Mouse (Mus musculus): ENCODE results near the gene Wnt5a. TPM values are rescaled to one million over a fixed set of nuclear protein-coding genes. Genes with fewer than 3 reads are reported as not detected.

The Wnt5a gene
- polyA plus RNA-seq, 1 experiment: not detected

DNA sequence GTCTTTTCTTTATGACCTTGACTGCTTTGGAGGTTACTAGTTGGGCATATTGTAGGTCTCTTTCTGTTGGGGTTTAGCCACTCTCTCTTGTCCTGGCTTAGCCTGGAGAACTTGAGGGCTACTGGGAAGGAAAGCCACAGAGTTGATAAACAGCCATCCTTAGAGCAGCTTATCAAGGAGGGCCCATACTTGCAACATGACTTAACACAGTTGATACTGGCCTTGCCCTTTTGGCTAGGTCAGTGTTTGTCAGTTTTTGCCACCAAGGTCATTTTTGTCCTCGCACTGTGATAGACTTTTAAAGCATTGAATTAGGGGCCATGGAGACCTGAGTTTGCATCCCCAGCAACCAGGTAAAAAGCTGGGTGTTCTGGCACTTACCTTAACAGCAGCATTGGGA, 23.7 kb upstream of the Wnt5a start:
- TF ChIP-seq TAL1 (IDR thresholded peaks at IDR 0.05; ENCODE audit: low read length) (no peak), GATA1 (IDR thresholded peaks at IDR 0.05; ENCODE audit: low read length) (no peak)
- Histone ChIP-seq H3K4me3 (replicated peaks) (no peak overlapping the region), H3K27me3 (ENCODE audit: control insufficient read depth) (no peaks in the 10 kb centered on the region), H3K4me1 (ENCODE audit: control insufficient read depth) (no peaks in the 10 kb centered on the region), H3K36me3 (ENCODE audit: control insufficient read depth) (no peaks in the 10 kb centered on the region), H3K9me3 (ENCODE audit: control insufficient read depth, low read length) (no peaks in the 10 kb centered on the region)

DNA sequence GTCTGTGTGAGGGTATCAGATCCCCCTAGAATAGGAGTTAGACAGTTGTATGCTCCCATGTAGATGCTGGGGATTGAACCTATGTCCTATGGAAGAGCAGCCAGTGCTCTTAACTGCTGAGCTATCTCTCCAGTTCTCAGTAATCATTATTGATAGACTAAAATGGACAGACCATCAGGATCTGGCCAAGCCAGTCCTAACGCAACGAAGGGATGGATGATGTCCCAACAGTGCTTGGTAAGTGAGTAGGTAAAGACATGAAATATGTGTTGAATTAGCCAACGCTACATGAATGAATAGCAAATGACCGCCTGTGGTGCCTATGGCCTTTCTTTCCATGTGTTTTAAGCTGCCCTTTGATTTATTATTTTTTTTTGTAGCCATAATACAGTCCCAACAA, 10.7 kb upstream of the Wnt5a start:
- Histone ChIP-seq H3K4me3 (replicated peaks) (no peak overlapping the region), H3K27me3 (ENCODE audit: control insufficient read depth) (no peaks in the 10 kb centered on the region), H3K4me1 (ENCODE audit: control insufficient read depth) (no peaks in the 10 kb centered on the region), H3K36me3 (ENCODE audit: control insufficient read depth) (no peaks in the 10 kb centered on the region), H3K9me3 (ENCODE audit: control insufficient read depth, low read length) (no peaks in the 10 kb centered on the region)
- no peak for TF ChIP-seq GATA1 (IDR thresholded peaks at IDR 0.05; ENCODE audit: low read length)
- TF ChIP-seq TAL1 (IDR thresholded peaks at IDR 0.05; ENCODE audit: low read length): no peak

DNA sequence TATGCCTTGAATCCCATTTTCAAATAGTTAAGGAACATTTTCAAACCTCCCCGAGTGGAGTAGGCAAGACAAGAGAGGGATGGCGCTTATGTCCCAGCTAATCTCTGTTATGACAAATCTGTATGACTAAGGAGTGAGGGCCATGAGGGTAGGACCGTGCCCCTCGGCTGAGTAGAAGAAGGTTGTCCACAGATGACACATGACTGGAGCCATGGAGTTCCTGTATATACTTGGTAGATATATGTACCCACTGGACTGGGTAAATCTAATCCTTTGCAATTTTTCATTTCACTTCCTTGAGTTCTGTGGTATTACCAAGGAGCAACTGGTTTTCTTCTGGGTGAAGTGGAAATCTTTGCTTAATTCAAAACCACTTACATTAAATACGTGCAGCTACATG, 10.3 kb upstream of the Wnt5a start:
- H3K4me1 ChIP-seq (ENCODE audit: control insufficient read depth): no peaks in the 10 kb centered on the region
- H3K9me3 ChIP-seq (ENCODE audit: control insufficient read depth, low read length): no peaks in the 10 kb centered on the region
- H3K4me3 ChIP-seq (replicated peaks): no peak overlapping the region
- TF ChIP-seq TAL1 (IDR thresholded peaks at IDR 0.05; ENCODE audit: low read length) (no peak), GATA1 (IDR thresholded peaks at IDR 0.05; ENCODE audit: low read length) (no peak)
- H3K36me3 ChIP-seq (ENCODE audit: control insufficient read depth): no peaks in the 10 kb centered on the region
- no peaks in the 10 kb centered on the region for H3K27me3 ChIP-seq (ENCODE audit: control insufficient read depth)

DNA sequence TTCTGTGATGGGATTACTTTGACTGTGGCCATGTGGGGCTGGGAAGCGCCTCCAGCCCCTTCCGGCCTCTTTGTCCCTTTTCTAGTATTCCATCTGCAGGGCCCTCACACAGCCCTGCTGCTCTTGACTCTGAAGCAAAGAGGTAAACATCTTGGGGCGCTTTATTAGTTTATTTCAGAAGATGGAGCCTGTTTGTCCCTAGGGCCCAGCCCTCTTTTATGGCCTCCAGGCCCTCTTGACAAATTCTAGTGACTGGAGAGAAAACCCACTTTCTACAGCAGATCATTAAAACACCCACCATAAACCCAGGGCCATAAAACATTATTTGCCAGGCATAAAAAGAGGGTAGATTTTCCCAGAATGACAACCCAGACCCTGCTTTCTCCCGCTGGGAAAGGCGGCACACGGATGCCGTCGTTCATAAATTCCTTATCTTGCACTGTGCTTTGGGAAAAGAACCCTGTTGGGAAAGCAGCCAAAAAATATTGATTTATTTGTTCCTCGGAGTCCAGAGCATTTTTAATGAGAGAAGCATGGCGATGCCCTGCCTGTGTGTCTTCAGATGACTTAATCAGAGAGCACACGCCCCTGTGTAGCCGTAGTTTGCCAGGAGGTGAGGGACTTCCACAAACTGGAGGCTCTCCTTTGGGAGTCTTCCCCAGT, 3.2 kb upstream of the Wnt5a start:
- TF ChIP-seq TAL1 (IDR thresholded peaks at IDR 0.05; ENCODE audit: low read length) (no peak), GATA1 (IDR thresholded peaks at IDR 0.05; ENCODE audit: low read length) (no peak)
- Histone ChIP-seq H3K27me3 (ENCODE audit: control insufficient read depth) (peaks cover 38% of the 10 kb centered on the region), H3K9me3 (ENCODE audit: control insufficient read depth, low read length) (no peaks in the 10 kb centered on the region), H3K36me3 (ENCODE audit: control insufficient read depth) (no peaks in the 10 kb centered on the region), H3K4me3 (replicated peaks) (no peak overlapping the region), H3K4me1 (ENCODE audit: control insufficient read depth) (no peaks in the 10 kb centered on the region)

DNA sequence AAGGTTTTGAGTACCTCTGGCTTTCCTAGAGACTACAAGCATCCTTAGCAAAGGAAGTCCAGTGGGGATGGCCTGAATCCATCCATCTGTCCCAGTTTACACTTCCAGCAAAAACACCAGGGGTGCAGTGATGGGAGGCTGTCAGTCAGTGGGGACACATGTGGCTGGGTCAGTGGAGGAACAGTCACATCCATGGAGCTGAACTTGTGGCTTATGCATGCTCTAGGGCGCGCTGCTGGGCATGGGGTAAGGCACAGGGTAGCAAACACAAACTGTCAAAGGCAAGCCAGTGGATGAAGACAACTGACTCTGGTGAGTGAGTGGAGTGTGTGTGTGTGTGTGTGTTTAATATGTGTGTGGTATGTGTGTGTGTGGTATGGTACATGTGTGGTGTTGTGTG, 1.3 kb upstream of the Wnt5a start:
- H3K9me3 ChIP-seq (ENCODE audit: control insufficient read depth, low read length): no peaks in the 10 kb centered on the region
- H3K27me3 ChIP-seq (ENCODE audit: control insufficient read depth): peaks cover 57% of the 10 kb centered on the region
- H3K4me3 ChIP-seq (replicated peaks): no peak overlapping the region
- no peaks in the 10 kb centered on the region for H3K36me3 ChIP-seq (ENCODE audit: control insufficient read depth)
- no peaks in the 10 kb centered on the region for H3K4me1 ChIP-seq (ENCODE audit: control insufficient read depth)
- TF ChIP-seq TAL1 (IDR thresholded peaks at IDR 0.05; ENCODE audit: low read length) (no peak), GATA1 (IDR thresholded peaks at IDR 0.05; ENCODE audit: low read length) (no peak)

DNA sequence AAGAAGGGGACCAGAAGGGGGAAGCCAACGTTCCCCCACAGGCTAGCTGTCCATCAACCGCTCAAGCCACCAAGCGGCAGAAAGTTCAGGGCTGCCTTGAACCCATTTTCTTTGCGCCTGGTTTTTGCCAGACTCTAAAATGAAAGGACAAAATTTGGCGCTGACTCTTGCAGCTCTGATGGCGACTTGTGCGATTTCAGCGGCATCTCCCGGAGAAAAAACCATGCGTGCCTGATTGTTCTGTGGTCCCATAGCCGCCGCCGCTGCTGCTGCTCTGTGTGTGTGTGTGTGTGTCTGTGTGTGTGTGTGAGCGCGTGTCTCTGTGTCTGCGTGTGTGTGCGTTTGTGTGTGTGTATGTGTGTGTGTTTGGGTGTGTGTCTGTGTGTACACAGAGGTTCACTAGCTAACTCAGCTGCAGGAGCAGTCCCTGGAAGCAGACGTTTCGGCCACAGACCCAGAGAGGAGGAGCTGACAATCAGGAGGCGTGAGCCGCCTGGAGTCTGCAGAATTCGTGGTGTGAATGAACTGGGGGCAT, 568 bp downstream of the Wnt5a start:
- H3K4me3 ChIP-seq (replicated peaks): peak overlapping the region; percentile 30
- H3K36me3 ChIP-seq (ENCODE audit: control insufficient read depth): no peaks in the 10 kb centered on the region
- no peaks in the 10 kb centered on the region for H3K9me3 ChIP-seq (ENCODE audit: control insufficient read depth, low read length)
- no peak for TF ChIP-seq TAL1 (IDR thresholded peaks at IDR 0.05; ENCODE audit: low read length)
- H3K4me1 ChIP-seq (ENCODE audit: control insufficient read depth): no peaks in the 10 kb centered on the region
- H3K27me3 ChIP-seq (ENCODE audit: control insufficient read depth): peaks cover 76% of the 10 kb centered on the region

DNA sequence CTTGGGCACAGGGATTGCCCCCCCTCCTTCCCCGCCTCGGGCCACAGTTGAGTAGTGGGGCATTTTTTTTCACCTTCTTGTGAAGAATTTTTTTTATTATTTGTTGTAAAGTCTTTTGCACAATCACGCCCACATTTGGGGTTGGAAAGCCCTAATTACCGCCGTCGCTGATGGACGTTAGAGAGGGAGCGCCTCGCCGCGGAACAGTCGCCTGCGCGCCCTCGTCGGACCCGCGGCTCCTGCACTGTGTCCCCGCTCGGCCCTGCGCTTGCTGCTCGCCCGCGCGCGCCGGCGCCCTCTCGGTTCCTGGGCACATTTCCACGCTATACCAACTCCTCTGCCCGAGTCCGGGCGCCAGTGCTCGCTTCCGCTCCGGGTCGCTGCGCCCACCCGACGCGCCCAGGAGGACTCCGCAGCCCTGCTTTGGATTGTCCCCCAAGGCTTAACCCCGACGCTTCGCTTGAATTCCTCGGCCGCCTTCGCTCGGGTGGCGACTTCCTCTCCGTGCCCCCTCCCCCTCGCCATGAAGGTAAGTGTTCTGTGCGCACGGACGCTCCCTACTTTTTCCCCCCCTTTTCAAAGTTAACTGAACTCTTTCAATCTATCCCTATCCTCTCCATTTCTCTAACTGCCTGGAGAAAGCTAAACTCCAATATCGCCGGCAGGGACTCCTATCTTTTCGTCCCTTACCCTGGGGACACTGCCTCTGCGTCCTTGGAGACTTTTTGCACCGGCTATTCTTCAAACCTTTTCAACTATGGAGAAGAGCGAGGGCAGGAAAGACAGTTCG, 1.2 kb downstream of the Wnt5a start:
- Histone ChIP-seq H3K4me3 (replicated peaks) (peak overlapping the region; percentile 12), H3K36me3 (ENCODE audit: control insufficient read depth) (no peaks in the 10 kb centered on the region), H3K4me1 (ENCODE audit: control insufficient read depth) (no peaks in the 10 kb centered on the region), H3K9me3 (ENCODE audit: control insufficient read depth, low read length) (no peaks in the 10 kb centered on the region), H3K27me3 (ENCODE audit: control insufficient read depth) (peaks cover 82% of the 10 kb centered on the region)
- TF ChIP-seq GATA1 (IDR thresholded peaks at IDR 0.05; ENCODE audit: low read length) (no peak), TAL1 (IDR thresholded peaks at IDR 0.05; ENCODE audit: low read length) (no peak)

DNA sequence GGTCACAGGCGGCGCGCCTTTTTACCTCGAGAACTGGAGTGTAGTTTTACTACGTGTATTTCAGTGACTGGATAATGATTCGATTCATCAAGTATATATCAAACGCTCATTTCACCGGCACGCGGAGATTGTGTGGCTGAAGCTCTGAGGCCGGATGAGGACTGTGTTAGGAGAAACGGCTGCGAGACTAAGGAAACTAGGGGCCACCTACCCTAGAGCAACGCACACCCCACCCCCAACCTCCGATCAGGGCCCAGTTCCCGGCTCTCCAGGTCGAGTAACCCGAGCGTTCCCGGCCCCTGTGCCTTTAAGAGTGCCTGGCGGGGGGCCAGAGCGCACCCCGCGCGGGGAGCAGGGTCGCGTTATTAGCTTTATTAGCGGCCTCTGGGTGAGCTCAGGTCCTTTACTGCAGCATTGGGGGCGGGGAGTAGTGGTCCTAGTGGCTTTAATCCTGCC, 1.9 kb downstream of the Wnt5a start:
- H3K27me3 ChIP-seq (ENCODE audit: control insufficient read depth): peaks cover 89% of the 10 kb centered on the region
- H3K36me3 ChIP-seq (ENCODE audit: control insufficient read depth): no peaks in the 10 kb centered on the region
- no peak overlapping the region for H3K4me3 ChIP-seq (replicated peaks)
- H3K4me1 ChIP-seq (ENCODE audit: control insufficient read depth): no peaks in the 10 kb centered on the region
- no peak for TF ChIP-seq GATA1 (IDR thresholded peaks at IDR 0.05; ENCODE audit: low read length)
- no peak for TF ChIP-seq TAL1 (IDR thresholded peaks at IDR 0.05; ENCODE audit: low read length)
- H3K9me3 ChIP-seq (ENCODE audit: control insufficient read depth, low read length): no peaks in the 10 kb centered on the region

DNA sequence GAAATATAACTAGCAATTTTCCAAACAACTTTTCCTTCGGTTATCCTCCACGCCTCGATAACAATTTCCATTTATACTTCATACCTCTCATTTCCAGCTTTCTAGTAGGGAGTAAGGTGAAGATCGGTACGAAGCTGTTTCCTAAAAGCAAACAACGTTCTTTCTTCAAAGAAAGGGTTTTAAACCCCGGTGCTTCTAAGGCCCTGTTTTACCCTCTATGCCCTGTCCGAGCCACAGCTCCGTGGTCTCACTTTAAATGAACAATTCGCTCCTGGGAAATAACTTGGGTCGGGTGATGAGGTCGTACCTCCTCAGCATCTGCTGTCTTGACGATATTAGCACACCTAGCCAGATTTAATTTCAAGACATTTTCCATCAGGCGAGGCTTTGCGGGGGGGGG, 2.5 kb downstream of the Wnt5a start:
- no peaks in the 10 kb centered on the region for H3K36me3 ChIP-seq (ENCODE audit: control insufficient read depth)
- H3K4me3 ChIP-seq (replicated peaks): no peak overlapping the region
- H3K27me3 ChIP-seq (ENCODE audit: control insufficient read depth): peaks cover 95% of the 10 kb centered on the region
- no peaks in the 10 kb centered on the region for H3K4me1 ChIP-seq (ENCODE audit: control insufficient read depth)
- no peaks in the 10 kb centered on the region for H3K9me3 ChIP-seq (ENCODE audit: control insufficient read depth, low read length)
- no peak for TF ChIP-seq TAL1 (IDR thresholded peaks at IDR 0.05; ENCODE audit: low read length)
- no peak for TF ChIP-seq GATA1 (IDR thresholded peaks at IDR 0.05; ENCODE audit: low read length)

All from erythroblast, embryonic 14.5 days (primary cell).